8 mouse cellular contexts compared by ENCODE assay signal in genomic region chr6:112489910-112490559, GRCm38 (mm10). TPM values are rescaled to one million over a fixed set of nuclear protein-coding genes. Genes with fewer than 3 reads are reported as not detected.
A peak's percentile ranks its signal among the peaks of the same experiment; 100 is the strongest.
DNase-seq lines count a peak whose midpoint lies in the region; ATAC-seq lines count a peak whose summit lies in the region.

Gene Oxtr, minus strand, starts transcription at chr6:112489943.

- 7% methylated on average over 24 of the region's 24 CpGs for WGBS in heart, embryonic 14.5 days
- 9% methylated on average over 21 of the region's 24 CpGs for WGBS in hindbrain, embryonic 11.5 days
- 10% methylated on average over 24 of the region's 24 CpGs for WGBS in midbrain, embryonic 15.5 days

- H3K27me3 ChIP-seq in heart, embryonic 14.5 days (ENCODE audit: control insufficient read depth, insufficient read depth, low read length), result peaks cover 64% of the 10 kb centered on the region
- peaks cover 44% of the 10 kb centered on the region for H3K27me3 ChIP-seq in hindbrain, embryonic 11.5 days (ENCODE audit: control insufficient read depth, insufficient read depth, low read length)
- H3K27me3 ChIP-seq in midbrain, embryonic 15.5 days (replicated peaks), result peaks cover 45% of the 10 kb centered on the region

- no peak for DNase-seq in heart, adult 9 months (ENCODE audit: low spot score in 2 of 2)
- DNase-seq in adrenal gland, postnatal 14 days, result peak; percentile 18
- peak; percentile 33 for DNase-seq in hindbrain, embryonic 11.5 days (ENCODE audit: low spot score)
- no peak for DNase-seq in gastrocnemius, postnatal 25 days

- no peak within 1 kb of the TSS for H3K27ac ChIP-seq in heart, embryonic 14.5 days (replicated peaks in 1 of 2; ENCODE audit: control insufficient read depth in 1 of 2, insufficient read depth in 1 of 2, low read depth in 2 of 2, low read length in 2 of 2)
- no peak within 1 kb of the TSS for H3K27ac ChIP-seq in hindbrain, embryonic 11.5 days (ENCODE audit: low read depth, low read length)
- H3K27ac ChIP-seq in midbrain, embryonic 15.5 days, result no peak within 1 kb of the TSS

- no peaks in the 10 kb centered on the region for H3K36me3 ChIP-seq in heart, embryonic 14.5 days (ENCODE audit: control insufficient read depth, insufficient read depth, low read length)
- H3K36me3 ChIP-seq in hindbrain, embryonic 11.5 days (ENCODE audit: control insufficient read depth, insufficient read depth, low read length), result no peaks in the 10 kb centered on the region
- H3K36me3 ChIP-seq in midbrain, embryonic 15.5 days (replicated peaks), result no peaks in the 10 kb centered on the region

- peak within 1 kb of the TSS; percentile 45; the same call in 1 of the 2 replicates for H3K9ac ChIP-seq in heart, embryonic 14.5 days (ENCODE audit: low read length)
- peak within 1 kb of the TSS; percentile 5; the same call in 1 of the 2 replicates for H3K9ac ChIP-seq in hindbrain, embryonic 11.5 days (ENCODE audit: low read depth, low read length)
- peak within 1 kb of the TSS; percentile 42 for H3K9ac ChIP-seq in midbrain, embryonic 15.5 days

- H3K4me1 ChIP-seq in heart, embryonic 14.5 days (ENCODE audit: control insufficient read depth in 2 of 2, insufficient read depth in 2 of 2, low read length in 2 of 2), result peaks cover 6 to 19% of the 10 kb centered on the region in 2 experiments
- peaks cover 9% of the 10 kb centered on the region for H3K4me1 ChIP-seq in hindbrain, embryonic 11.5 days (replicated peaks; ENCODE audit: control insufficient read depth, insufficient read depth, low read length)
- peaks cover 21% of the 10 kb centered on the region for H3K4me1 ChIP-seq in midbrain, embryonic 15.5 days

- no peak for ATAC-seq in heart, embryonic 14.5 days (ENCODE audit: insufficient number of reproducible peaks, insufficient read depth, low FRiP score, low read depth)
- ATAC-seq in hindbrain, embryonic 11.5 days (ENCODE audit: low FRiP score), result peak; percentile 16; the same call in 1 of the 2 replicates
- peak; percentile 24 for ATAC-seq in midbrain, embryonic 15.5 days (replicated peaks)
- ATAC-seq in frontal cortex, adult (ENCODE audit: low TSS enrichment), result no peak
- ATAC-seq in megakaryocyte-erythroid progenitor cell, adult 5-6 weeks (replicated peaks; ENCODE audit: low FRiP score, low TSS enrichment, poor library complexity, severe bottlenecking), result no peak

- H3K4me2 ChIP-seq in heart, embryonic 14.5 days (ENCODE audit: low read length), result peak within 1 kb of the TSS; percentile 81
- H3K4me2 ChIP-seq in hindbrain, embryonic 11.5 days (replicated peaks; ENCODE audit: low read depth, low read length), result peak within 1 kb of the TSS; percentile 51
- H3K4me2 ChIP-seq in midbrain, embryonic 15.5 days, result peak within 1 kb of the TSS; percentile 69

- H3K4me3 ChIP-seq in heart, embryonic 14.5 days (ENCODE audit: control insufficient read depth in 1 of 2, insufficient read depth in 1 of 2, low read depth in 1 of 2, low read length in 2 of 2), result peak within 1 kb of the TSS; percentile 39 to 45
- H3K4me3 ChIP-seq in hindbrain, embryonic 11.5 days (ENCODE audit: low read depth, low read length), result peak within 1 kb of the TSS; percentile 31
- H3K4me3 ChIP-seq in midbrain, embryonic 15.5 days, result peak within 1 kb of the TSS; percentile 39

- no peaks in the 10 kb centered on the region for H3K9me3 ChIP-seq in heart, embryonic 14.5 days (ENCODE audit: control insufficient read depth, low read length)
- no peaks in the 10 kb centered on the region for H3K9me3 ChIP-seq in hindbrain, embryonic 11.5 days (ENCODE audit: control insufficient read depth, low read length)
- H3K9me3 ChIP-seq in midbrain, embryonic 15.5 days, result no peaks in the 10 kb centered on the region

RNA-seq across cellular contexts. Expression of gene Oxtr, which starts in this region (rescaled TPM):
- 0.35 and 0.47 TPM in 2 replicates for polyA plus RNA-seq in heart, embryonic 14.5 days (2014; fragmentation: Nextera tagmentation; extraction: Ambion mirVana)
- 63.3 and 80.2 TPM in 2 replicates for total RNA-seq in adrenal gland, postnatal 14 days (2021)
- 0.45 and 0.47 TPM in 2 replicates for polyA plus RNA-seq in hindbrain, embryonic 11.5 days (2014; fragmentation: Nextera tagmentation; extraction: Ambion mirVana)
- polyA plus RNA-seq in midbrain, embryonic 15.5 days (2015; fragmentation: Nextera tagmentation; extraction: Ambion mirVana), result 1.6 and 1.9 TPM in 2 replicates
- total RNA-seq in gastrocnemius, postnatal 25 days (2021), result under 1 TPM; 0.15 to 0.88 TPM
- total RNA-seq in megakaryocyte-erythroid progenitor cell, adult 5-6 weeks (2014; fragmentation: Nextera tagmentation), result not detected in 2 replicates
- total RNA-seq in megakaryocyte-erythroid progenitor cell, adult 5-6 weeks (2017), result 0.15 TPM in 1 of 2 replicates, not detected in the other

Comparison
In these comparisons a context has a peak if more than half of its experiments do, and no peak if none do; other contexts are left out.
1. RNA of gene Oxtr (total RNA-seq): 63.3 to 80.2 TPM in adrenal gland, postnatal 14 days; 0.15 to 0.88 TPM in gastrocnemius, postnatal 25 days and 0.15 TPM in megakaryocyte-erythroid progenitor cell, adult 5-6 weeks; every median in the first group is over 10 times any median in the second.
2. Peak in DNase-seq, ATAC-seq, H3K4me3 ChIP-seq, H3K9ac ChIP-seq and H3K4me2 ChIP-seq in hindbrain, embryonic 11.5 days; RNA of the gene not detected or under 1 TPM.
3. Peak in every context shown above with its lines, with median percentiles within 50 percentile points of each other: H3K4me2 ChIP-seq, H3K4me3 ChIP-seq and H3K9ac ChIP-seq.